Mouse (Mus musculus) mouse embryonic stem cell (cell line): ENCODE results near the gene Slc24a3.

Source experiments
- in situ Hi-C, 2 experiments: fragments of 300-500 bp; cut with MboI; formaldehyde crosslinking; loops; 1 replicate in 1 of 2; 3 replicates in 1 of 2; pipeline ENCODE4 v1.14.3; 2019 to 2020; ENCODE audit warnings: low sequenced_read_pairs in 2 of 2, low pct_unique_long_range_greater_than_20kb in 1 of 2, mixed read lengths in 1 of 2; ENCODE audit not compliant: unreplicated experiment in 1 of 2

Gene Slc24a3

DNA sequence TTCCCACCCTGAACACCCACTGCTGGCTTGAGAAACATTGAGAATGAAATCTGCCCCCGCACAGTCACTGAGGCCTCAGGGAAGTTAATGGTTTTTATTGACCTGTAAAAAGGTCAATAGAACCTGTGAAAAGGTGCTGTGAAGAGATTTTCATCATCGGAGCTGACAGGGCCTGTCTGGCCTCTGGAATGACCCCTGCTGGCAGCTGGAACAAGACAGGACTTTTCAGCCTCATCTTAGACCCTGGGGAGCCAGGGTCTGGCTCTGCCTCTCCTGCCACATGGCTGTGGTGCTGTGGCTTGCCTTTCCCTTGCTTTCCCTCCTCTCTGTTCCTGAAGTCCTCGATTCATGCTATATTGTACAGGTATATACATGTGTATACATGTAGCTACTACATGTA is 228.2 kb downstream of the Slc24a3 start:
- in situ Hi-C loops: no loop called here

GRCm38 (mm10) chr2:145396579-145396978 is 229.0 kb downstream of the Slc24a3 start:
- in situ Hi-C loops: no loop called here

DNA sequence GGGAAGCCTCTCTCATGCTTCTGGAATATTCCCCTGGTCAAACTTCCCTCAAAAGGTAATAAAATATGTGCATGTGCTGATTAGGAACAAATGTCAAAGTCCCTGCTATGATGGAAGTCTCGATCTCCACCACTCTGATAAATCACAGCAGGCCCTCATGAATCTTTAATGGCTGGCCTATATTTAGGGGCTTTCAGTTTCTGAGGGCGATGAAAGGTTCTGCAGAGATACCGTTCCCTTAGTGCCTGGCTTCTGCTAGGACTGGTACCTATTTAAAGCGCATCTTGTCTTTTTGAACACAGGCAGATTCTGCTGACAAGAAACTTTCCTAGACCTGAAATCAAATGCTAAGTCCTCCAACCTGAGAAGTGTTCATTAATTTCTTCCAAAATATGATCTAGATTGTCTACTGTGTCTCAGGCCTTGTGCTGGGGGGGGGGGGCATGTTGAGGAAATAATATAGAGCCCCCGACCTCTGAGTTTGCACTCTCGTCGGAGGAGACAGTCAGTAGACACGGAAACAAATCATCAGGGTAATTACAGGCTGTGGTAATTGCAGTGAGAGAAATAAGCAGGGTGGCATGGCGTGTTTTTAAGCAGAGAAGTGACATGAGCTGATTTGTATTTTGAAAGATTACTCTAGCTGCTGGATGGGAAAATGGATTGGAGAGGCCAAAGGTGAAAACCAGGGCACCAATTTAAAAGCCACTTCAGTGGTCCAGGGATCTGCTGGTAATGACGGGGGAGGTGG is 230.1 kb downstream of the Slc24a3 start:
- in situ Hi-C loops: no loop called here

DNA sequence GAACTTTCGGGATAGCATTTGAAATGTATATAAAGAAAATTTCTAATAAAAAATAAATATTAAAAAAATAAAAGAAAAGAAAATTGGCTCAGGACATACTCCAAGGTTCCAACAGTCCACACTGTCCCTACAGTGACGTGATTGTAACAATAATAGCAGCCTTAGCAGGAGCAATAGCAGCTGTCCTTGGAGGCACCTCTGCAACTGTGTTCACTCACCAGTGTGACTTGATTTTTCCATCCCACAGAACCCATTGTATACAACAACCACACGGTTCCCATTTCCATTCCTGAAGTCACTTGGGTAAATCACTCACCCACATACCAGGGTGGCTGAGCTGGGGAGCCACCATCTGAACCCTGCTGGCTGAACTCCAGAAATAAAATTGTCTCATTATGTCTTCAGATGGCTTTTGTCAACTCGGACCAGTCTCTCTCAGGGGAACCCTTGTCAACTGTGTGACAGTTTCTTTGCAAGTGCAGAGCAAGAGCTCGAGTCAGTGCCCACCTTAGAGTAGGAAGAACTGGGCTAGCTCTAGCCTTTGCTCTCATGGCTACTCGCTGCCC is 233.8 kb downstream of the Slc24a3 start:
- in situ Hi-C loops: no loop called here

DNA sequence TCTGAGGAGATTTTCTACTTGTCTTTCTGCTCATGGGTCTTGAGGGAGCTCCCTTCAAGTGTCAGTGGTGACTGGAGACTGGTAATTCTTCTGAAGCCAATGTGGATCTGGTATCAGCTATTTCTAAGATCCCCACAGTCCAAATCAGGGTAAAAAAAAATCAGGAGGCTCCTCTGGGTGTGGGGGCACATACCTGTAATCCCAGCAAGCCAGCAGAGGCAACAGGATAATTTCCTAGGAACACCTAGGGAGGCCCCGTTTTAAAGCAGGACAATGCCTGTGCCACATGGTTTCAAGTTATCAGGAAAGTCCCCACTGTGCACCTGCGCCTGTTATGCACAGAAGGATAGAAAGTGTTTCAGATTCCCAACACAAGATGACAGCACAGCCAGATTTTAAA is 234.4 kb downstream of the Slc24a3 start:
- in situ Hi-C loops: no loop called here

DNA sequence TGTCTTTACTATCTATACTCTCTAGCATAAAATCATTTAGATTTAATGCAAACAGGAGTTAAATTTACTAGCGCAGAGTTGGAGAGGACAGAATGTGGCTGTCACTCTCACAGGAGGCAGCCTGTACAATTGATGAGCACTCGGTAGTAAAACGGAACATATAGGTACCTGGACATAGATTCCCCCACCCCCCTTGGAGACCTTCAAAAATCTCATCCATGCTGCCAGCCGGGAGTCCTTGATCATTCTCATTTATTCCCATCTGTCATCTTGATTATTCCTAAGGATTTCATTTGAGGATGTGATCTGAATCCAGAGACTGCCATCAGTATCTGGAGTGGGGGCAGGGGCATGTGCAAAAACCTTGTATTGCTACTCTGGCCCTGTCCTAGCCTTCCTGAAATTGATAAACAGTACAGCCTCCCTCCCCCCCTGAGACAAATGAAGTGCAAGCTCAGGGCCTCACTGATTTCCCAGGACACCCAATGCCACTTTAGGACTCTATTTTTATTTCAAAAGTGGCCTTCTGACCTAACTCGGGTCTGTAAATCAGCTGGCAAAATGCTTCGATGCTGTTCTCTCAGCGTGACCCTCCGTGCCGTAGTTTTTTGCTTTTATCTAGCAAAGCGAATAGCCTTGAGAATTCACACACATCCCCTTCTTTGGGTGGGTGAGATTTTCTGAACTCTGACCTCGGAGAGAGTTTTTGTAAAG is 237.4 kb downstream of the Slc24a3 start:
- in situ Hi-C loops: no loop called here

DNA sequence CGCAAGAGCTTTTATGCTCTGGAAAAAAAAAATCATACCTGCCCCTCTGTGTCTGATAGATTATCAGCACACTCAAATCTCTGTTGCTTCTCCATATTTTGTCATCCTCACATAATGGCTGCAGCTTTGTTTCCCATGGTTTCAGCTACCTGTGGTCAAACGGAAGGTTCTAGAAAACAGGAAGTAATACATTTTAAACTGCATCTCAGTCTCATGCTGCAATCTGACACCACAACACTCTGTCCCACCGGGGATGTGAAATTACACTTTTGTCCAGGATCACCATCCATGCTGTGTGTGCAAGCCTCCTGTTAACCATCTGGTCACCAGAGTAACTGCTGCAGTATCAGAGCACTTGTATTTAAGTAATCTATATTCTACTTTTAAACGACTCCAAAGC is 238.2 kb downstream of the Slc24a3 start:
- in situ Hi-C loops: no loop called here

DNA sequence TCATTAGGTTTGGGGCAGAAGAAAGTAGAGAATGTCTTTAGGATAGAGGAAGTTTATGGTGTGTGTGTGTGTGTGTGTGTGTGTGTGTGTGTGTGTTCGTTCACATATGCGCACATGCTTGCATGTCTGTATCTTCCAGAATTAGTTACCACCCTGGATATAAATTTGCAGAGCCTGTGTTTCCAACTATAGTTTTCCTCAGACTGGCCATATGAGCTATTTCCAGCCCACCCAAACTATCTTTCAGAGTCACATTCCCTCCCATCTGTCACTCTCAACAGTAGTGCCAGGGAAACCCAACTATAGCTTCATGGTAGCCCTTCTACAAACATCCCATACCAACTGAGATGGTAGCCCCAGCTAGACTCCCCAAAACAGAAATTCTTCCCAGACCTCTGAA is 250.2 kb downstream of the Slc24a3 start:
- in situ Hi-C loops: no loop called here

DNA sequence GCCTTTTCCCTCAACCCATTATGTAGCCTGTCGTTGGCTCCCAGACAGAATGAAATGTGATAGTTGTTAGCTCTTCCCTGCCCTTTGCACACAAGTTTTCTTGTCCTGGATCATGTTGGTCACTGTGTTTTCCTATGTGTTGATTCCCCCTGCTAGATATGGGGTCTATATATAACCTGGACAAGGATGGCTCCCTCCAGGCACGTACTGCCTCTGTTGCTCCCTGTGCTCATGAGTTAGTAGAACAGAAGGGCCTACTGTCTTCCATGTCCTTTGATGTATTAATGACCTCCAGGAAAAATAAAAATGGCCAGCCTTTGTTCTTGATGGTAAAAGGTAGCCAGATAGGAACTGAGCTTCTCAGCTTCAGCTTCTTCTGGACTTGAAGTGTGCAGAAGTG is 251.5 kb downstream of the Slc24a3 start:
- in situ Hi-C loops: no loop called here

DNA sequence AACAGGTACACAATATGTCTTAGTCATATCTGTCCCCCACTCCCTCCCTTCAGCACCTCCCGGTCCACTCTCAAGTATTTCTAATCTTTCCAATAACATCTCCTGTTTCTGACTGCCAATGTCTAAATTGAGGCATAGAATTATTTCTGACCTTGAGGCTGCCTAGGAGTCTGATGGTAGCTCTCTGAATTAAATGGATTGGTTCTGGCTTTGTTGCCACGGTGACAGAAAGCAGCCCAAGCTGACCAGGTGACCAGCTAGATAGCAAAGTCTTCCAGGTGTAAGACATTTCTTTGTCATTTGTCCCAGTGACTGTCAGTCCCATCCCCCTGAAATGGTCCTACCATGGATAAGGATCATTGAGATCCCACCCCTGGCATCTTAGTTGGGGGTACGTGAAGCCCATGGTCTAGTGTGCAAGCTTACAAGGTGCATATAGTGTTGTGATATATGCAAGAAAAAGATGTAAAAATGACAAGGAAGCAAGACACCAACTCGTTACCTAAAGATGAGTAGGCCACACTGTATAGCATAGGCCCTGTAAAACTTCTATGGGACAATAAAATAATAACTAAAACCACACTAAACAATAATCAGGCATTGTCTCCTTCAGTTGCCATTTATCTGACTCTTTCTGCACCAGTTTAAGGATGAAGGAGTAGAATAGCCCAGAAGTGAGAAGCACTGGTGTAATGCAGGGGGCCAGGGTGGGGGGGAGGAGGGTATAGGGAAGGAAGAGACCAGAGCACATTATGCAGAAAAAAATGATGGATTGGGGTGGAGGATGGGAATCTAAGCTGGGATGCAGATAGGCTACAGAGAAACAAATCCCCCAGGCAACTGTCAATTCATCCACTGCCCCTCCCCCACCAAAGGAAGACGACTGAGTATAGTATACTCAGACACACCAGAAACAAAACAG is 253.7 kb downstream of the Slc24a3 start:
- in situ Hi-C loops: no loop called here

DNA sequence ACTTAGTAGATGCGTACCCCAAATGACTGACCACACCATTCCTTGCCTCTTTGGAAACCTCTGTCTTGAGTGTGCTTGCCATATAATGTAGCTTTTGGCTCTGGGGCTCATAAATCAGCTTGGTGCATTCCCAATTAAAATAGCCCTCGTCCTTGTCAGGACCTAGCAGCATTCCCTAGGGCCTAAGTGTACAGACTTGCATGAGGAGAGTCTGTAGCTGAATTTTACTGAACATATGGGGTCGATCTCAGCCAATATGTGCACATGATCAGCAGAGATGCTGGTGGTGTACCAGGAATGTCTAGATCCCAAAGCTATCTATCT is 254.3 kb downstream of the Slc24a3 start:
- in situ Hi-C loops: no loop called here

DNA sequence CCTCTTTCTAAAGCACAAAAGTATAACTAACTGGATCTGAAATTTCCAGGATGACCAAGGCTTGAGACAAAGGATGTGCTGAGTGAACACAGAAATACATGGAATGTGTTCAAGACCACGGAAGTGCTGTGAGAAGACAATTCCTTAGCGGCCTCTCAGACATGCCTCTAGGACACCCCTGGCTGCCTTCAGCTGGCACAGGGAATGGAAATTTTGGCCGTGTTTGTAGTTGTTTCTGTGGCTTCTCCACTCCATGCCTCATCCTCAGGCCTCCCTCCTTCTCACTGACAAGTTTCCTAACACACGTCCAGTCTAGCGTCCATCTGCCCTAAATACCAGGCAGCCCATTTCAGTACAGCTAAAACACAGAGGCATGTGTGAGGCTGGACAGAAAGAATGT is 262.4 kb downstream of the Slc24a3 start:
- in situ Hi-C loops: no loop called here

DNA sequence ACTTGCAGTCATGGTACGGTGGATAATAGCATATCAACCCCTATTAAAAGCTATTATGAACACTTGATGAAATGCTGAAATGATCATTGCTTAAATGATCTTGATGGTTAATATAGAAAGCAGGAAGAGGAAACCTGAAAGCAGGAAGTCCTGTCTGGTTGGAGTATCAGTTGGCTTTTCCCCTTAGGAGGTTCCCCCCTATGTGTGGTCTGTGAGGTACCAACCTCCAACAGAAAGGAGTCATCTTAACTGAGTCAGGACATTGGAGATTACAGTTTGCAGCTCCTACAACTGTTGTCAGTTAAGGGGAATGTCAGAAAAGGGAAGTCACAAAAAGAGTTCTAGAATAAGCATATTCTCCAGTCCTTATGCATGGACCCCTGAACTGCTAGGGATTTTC is 266.5 kb downstream of the Slc24a3 start:
- in situ Hi-C loops: no loop called here

GRCm38 (mm10) chr2:145438336-145438735 is 270.8 kb downstream of the Slc24a3 start:
- in situ Hi-C loops: no loop called here

GRCm38 (mm10) chr2:145439755-145440154 is 272.2 kb downstream of the Slc24a3 start:
- in situ Hi-C loops: no loop called here

- in situ Hi-C loops: no loop called here
These were observed 289.7 kb downstream of the Slc24a3 start for GRCm38 (mm10) chr2:145457106-145457747.

GRCm38 (mm10) chr2:145460854-145461423 is 293.4 kb downstream of the Slc24a3 start:
- in situ Hi-C loops: no loop called here

- in situ Hi-C loops: no loop called here
These were observed 294.7 kb downstream of the Slc24a3 start for GRCm38 (mm10) chr2:145462253-145462652.
